Mouse (Mus musculus) MEL (cell line): ENCODE measurements at regions not wholly inside any gene's neighbourhood (a gene's known extent, or its start where the extent isn't known, plus 50 kb on each side); places are given as distances from the start of the nearest gene placed in this dataset.

Experiments
- CTCF ChIP-seq, 3 experiments: IDR thresholded peaks in 2 of 3; conservative IDR thresholded peaks in 1 of 3; 2 replicates each; pipeline ENCODE4 v1.5.1; 2011 to 2012; ENCODE audit warnings: low read length in 3 of 3, low read depth in 2 of 3, mild to moderate bottlenecking in 2 of 3, improper control_type of control experiment in 1 of 3, inconsistent platforms in 1 of 3, mixed read lengths in 1 of 3, moderate library complexity in 1 of 3; ENCODE audit not compliant: control insufficient read depth in 1 of 3, insufficient read depth in 1 of 3, poor library complexity in 1 of 3, severe bottlenecking in 1 of 3
- ELF1 ChIP-seq: IDR thresholded peaks from 2 replicates; pipeline ENCODE4 v1.6.1; 2014; ENCODE audit warnings: low read depth, mild to moderate bottlenecking, inconsistent platforms, low read length, improper control_type of control experiment, moderate library complexity
- GATA1 ChIP-seq: IDR thresholded peaks from 2 replicates; pipeline ENCODE4 v1.6.1; 2011; ENCODE audit warnings: low read depth, low read length, improper control_type of control experiment
- POLR2A ChIP-seq, 2 experiments: IDR thresholded peaks; 2 replicates each; pipeline ENCODE4 v1.6.1; 2011 to 2012; ENCODE audit warnings: low read length in 2 of 2, mild to moderate bottlenecking in 2 of 2, control low read depth in 1 of 2, improper control_type of control experiment in 1 of 2, low read depth in 1 of 2, moderate library complexity in 1 of 2; ENCODE audit not compliant: control insufficient read depth in 1 of 2, insufficient read depth in 1 of 2, poor library complexity in 1 of 2
- TCF12 ChIP-seq: IDR thresholded peaks from 2 replicates; pipeline ENCODE4 v1.6.1; 2014; ENCODE audit warnings: low read depth, mild to moderate bottlenecking, inconsistent platforms, low read length, improper control_type of control experiment, moderate library complexity
- USF1 ChIP-seq: IDR thresholded peaks from 2 replicates; pipeline ENCODE4 v1.6.1; 2014; ENCODE audit warnings: low read depth, mild to moderate bottlenecking, inconsistent platforms, low read length, improper control_type of control experiment, moderate library complexity

GRCm38 (mm10) chr17:62210441-62211025 lies 670.6 kb downstream of the Efna5 start:
- TF ChIP-seq TCF12 (no peak), ELF1 (no peak), USF1 (no peak), POLR2A (IDR thresholded peaks at IDR 0.05; ENCODE audit: control insufficient read depth in 1 of 2, insufficient read depth in 1 of 2, low read depth in 1 of 2, low read length in 2 of 2, poor library complexity in 1 of 2) (no peak), CTCF (IDR thresholded peaks at IDR 0.05 in 2 of 3, conservative IDR thresholded peaks at IDR 0.05 in 1 of 3; ENCODE audit: control insufficient read depth in 1 of 3, insufficient read depth in 1 of 3, low read depth in 2 of 3, low read length in 3 of 3, poor library complexity in 1 of 3, severe bottlenecking in 1 of 3) (no peak), GATA1 (no peak)
